Mouse (Mus musculus) embryonic facial prominence, embryonic 11.5 days (tissue): ENCODE results near the gene Nup214. TPM values are rescaled to one million over a fixed set of nuclear protein-coding genes. Genes with fewer than 3 reads are reported as not detected.
A peak's percentile ranks its signal among the peaks of the same experiment; 100 is the strongest.

ENCODE experiments used
- ATAC-seq: fragments of 200-750 bp; cut with Nextera tagmentation; replicated peaks from 2 replicates; pipeline ENCODE4 v1.8.0; 2017; ENCODE audit warnings: low read depth; ENCODE audit not compliant: insufficient number of reproducible peaks, low FRiP score, low TSS enrichment
- DNase-seq: peaks from one replicate; pipeline ENCODE4 v3.0.0-alpha.2; 2015; ENCODE audit warnings: low spot score
- H3K27ac ChIP-seq: fragments of 300-500 bp; sonication (generic); replicated peaks from 2 replicates; pipeline ENCODE4 v1.5.1; 2014; ENCODE audit warnings: mild to moderate bottlenecking, low read depth, low read length, control low read depth
- H3K27me3 ChIP-seq: fragments of 300-500 bp; sonication (generic); 2 replicates; pipeline ENCODE4 v1.6.1; 2014; ENCODE audit warnings: mild to moderate bottlenecking, low read length, moderate library complexity, mixed read lengths; ENCODE audit not compliant: control insufficient read depth, insufficient read depth
- H3K36me3 ChIP-seq: fragments of 300-500 bp; sonication (generic); replicated peaks from 2 replicates; pipeline ENCODE4 v1.6.1; 2014; ENCODE audit warnings: low read depth, mild to moderate bottlenecking, low read length, moderate library complexity, mixed read lengths; ENCODE audit not compliant: control insufficient read depth, insufficient read depth
- H3K4me1 ChIP-seq: fragments of 300-500 bp; sonication (generic); 2 replicates; pipeline ENCODE4 v1.6.1; 2014; ENCODE audit warnings: low read length, mixed read lengths; ENCODE audit not compliant: control insufficient read depth, insufficient read depth
- H3K4me2 ChIP-seq: fragments of 300-500 bp; sonication (generic); 2 replicates; pipeline ENCODE4 v1.6.1; 2014; ENCODE audit warnings: low read depth, mild to moderate bottlenecking, control low read depth, low read length, moderate library complexity
- H3K4me3 ChIP-seq: fragments of 300-500 bp; sonication (generic); 2 replicates; pipeline ENCODE4 v1.5.1; 2014; ENCODE audit warnings: low read depth, low read length, control low read depth
- H3K9ac ChIP-seq: fragments of 300-500 bp; sonication (generic); replicated peaks from 2 replicates; pipeline ENCODE4 v1.6.1; 2014; ENCODE audit warnings: mild to moderate bottlenecking, control low read depth, low read length
- H3K9me3 ChIP-seq: fragments of 300-500 bp; sonication (generic); replicated peaks from 2 replicates; pipeline ENCODE4 v1.6.1; 2016; ENCODE audit warnings: mild to moderate bottlenecking, low read length, inconsistent platforms, mixed read lengths; ENCODE audit not compliant: control insufficient read depth
- WGBS: fragments of 180-500 bp; shearing (Covaris S2); extraction: QIAGEN DNeasy Blood & Tissue Kit; methylation state at CpG from one replicate; pipeline ENCODE4 v1.1.7; 2014; 5-methylcytosine and 5-hydroxymethylcytosine counted together
- polyA plus RNA-seq: library from polyadenylated mRNA; unstranded; fragments of >200 nt; fragmentation: Nextera tagmentation; extraction: Ambion mirVana; gene quantifications from 2 replicates; pipeline ENCODE4 v1.2.1, GENCODE M21; 2014

Nup214 gene
- polyA plus RNA-seq, 1 experiment from 2014 or later, result 78.2 TPM

GRCm38 (mm10) chr2:32084111-32084871 lies 110.1 kb downstream of the Nup214 start, which contains the start of gene Fam78a:
Gene Fam78a (minus strand): TSS chr2:32084857.
- peak within 1 kb of the TSS; percentile 51 for H3K9ac ChIP-seq
- no peaks in the 10 kb centered on the region for H3K36me3 ChIP-seq
- no peaks in the 10 kb centered on the region for H3K9me3 ChIP-seq
- under 1% methylated on average over 59 of the region's 68 CpGs for WGBS
- DNase-seq, result peak; percentile 74
- peaks cover 15% of the 10 kb centered on the region for H3K4me1 ChIP-seq
- H3K27ac ChIP-seq, result no peak within 1 kb of the TSS
- H3K4me3 ChIP-seq, result peak within 1 kb of the TSS; percentile 68
- H3K27me3 ChIP-seq, result peaks cover 47% of the 10 kb centered on the region
- peak within 1 kb of the TSS; percentile 100 for H3K4me2 ChIP-seq
- ATAC-seq, result peak; percentile 65; the same call in 1 of the 2 replicates

- ATAC-seq (no peak), DNase-seq (no peak)
- Histone ChIP-seq H3K36me3 (no peaks in the 10 kb centered on the region), H3K9ac (no peak overlapping the region), H3K9me3 (no peaks in the 10 kb centered on the region), H3K4me1 (peaks cover 15% of the 10 kb centered on the region), H3K27me3 (peaks cover 47% of the 10 kb centered on the region), H3K27ac (no peak overlapping the region), H3K4me2 (peak overlapping the region; percentile 100), H3K4me3 (peak overlapping the region; percentile 68)
- 23% methylated on average over 2 of the region's 2 CpGs for WGBS
Observed at GRCm38 (mm10) chr2:32084872-32085199, 110.6 kb downstream of the Nup214 start.

- 73% methylated on average over 2 of the region's 2 CpGs for WGBS
- Histone ChIP-seq H3K27me3 (peaks cover 47% of the 10 kb centered on the region), H3K4me1 (peaks cover 15% of the 10 kb centered on the region), H3K27ac (no peak overlapping the region), H3K9me3 (no peaks in the 10 kb centered on the region), H3K4me2 (no peak overlapping the region), H3K9ac (no peak overlapping the region), H3K36me3 (no peaks in the 10 kb centered on the region), H3K4me3 (no peak overlapping the region)
- ATAC-seq (no peak), DNase-seq (no peak)
Observed at GRCm38 (mm10) chr2:32085231-32085630, 111.0 kb downstream of the Nup214 start.

- WGBS, result 72% methylated on average over 4 of the region's 4 CpGs
- peaks cover 38% of the 10 kb centered on the region for H3K27me3 ChIP-seq
- no peaks in the 10 kb centered on the region for H3K9me3 ChIP-seq
Observed at GRCm38 (mm10) chr2:32087606-32088005, 113.4 kb downstream of the Nup214 start.

GRCm38 (mm10) chr2:32088372-32088981 lies 114.2 kb downstream of the Nup214 start:
- Histone ChIP-seq H3K9me3 (no peaks in the 10 kb centered on the region), H3K9ac (no peak overlapping the region; the same call in 1 of the 2 replicates), H3K27me3 (peaks cover 30% of the 10 kb centered on the region), H3K4me2 (peak overlapping the region; percentile 54), H3K36me3 (no peaks in the 10 kb centered on the region), H3K4me3 (peak overlapping the region; percentile 26), H3K4me1 (peaks cover 12% of the 10 kb centered on the region), H3K27ac (no peak overlapping the region)
- 7% methylated on average over 35 of the region's 35 CpGs for WGBS
- peak; percentile 78 for DNase-seq
- no peak for ATAC-seq

More at GRCm38 (mm10) chr2:32087606-32088005, 113.4 kb downstream of the Nup214 start:
- Histone ChIP-seq H3K27ac (no peak overlapping the region), H3K36me3 (no peaks in the 10 kb centered on the region), H3K4me1 (peaks cover 15% of the 10 kb centered on the region), H3K4me2 (no peak overlapping the region), H3K4me3 (no peak overlapping the region), H3K9ac (no peak overlapping the region)
- DNase-seq, result no peak
- no peak for ATAC-seq

- no peak overlapping the region for H3K4me3 ChIP-seq
- peaks cover 20% of the 10 kb centered on the region for H3K27me3 ChIP-seq
- H3K9ac ChIP-seq, result no peak overlapping the region
- H3K4me1 ChIP-seq, result peaks cover 4% of the 10 kb centered on the region; the same call in 1 of the 2 replicates
- no peaks in the 10 kb centered on the region for H3K36me3 ChIP-seq
- WGBS, result 60% methylated on average over 3 of the region's 3 CpGs
- H3K27ac ChIP-seq, result no peak overlapping the region
- no peak overlapping the region for H3K4me2 ChIP-seq
- no peaks in the 10 kb centered on the region for H3K9me3 ChIP-seq
- ATAC-seq (no peak), DNase-seq (no peak)
Observed at GRCm38 (mm10) chr2:32089606-32090005, 115.4 kb downstream of the Nup214 start.

GRCm38 (mm10) chr2:32090145-32090544 lies 115.9 kb downstream of the Nup214 start:
- ATAC-seq, result no peak
- no peak overlapping the region for H3K27ac ChIP-seq
- peaks cover 4% of the 10 kb centered on the region; the same call in 1 of the 2 replicates for H3K4me1 ChIP-seq
- no peaks in the 10 kb centered on the region for H3K9me3 ChIP-seq
- no peak overlapping the region for H3K4me3 ChIP-seq
- DNase-seq, result no peak
- H3K36me3 ChIP-seq, result no peaks in the 10 kb centered on the region
- WGBS, result 62% methylated on average over 2 of the region's 2 CpGs
- peaks cover 19% of the 10 kb centered on the region for H3K27me3 ChIP-seq
- H3K9ac ChIP-seq, result no peak overlapping the region
- H3K4me2 ChIP-seq, result no peak overlapping the region

- DNase-seq (no peak), ATAC-seq (no peak)
- no peak overlapping the region for H3K27ac ChIP-seq
- H3K27me3 ChIP-seq, result peaks cover 13% of the 10 kb centered on the region
- H3K4me2 ChIP-seq, result no peak overlapping the region
- H3K36me3 ChIP-seq, result no peaks in the 10 kb centered on the region
- peaks cover 4% of the 10 kb centered on the region; the same call in 1 of the 2 replicates for H3K4me1 ChIP-seq
- H3K9ac ChIP-seq, result no peak overlapping the region
- WGBS, result 72% methylated on average over 3 of the region's 3 CpGs
- no peaks in the 10 kb centered on the region for H3K9me3 ChIP-seq
- no peak overlapping the region for H3K4me3 ChIP-seq
Observed at GRCm38 (mm10) chr2:32091956-32092355, 117.7 kb downstream of the Nup214 start.
